Comparison of ENCODE assay signal across 8 mouse cellular contexts in the genomic region with DNA sequence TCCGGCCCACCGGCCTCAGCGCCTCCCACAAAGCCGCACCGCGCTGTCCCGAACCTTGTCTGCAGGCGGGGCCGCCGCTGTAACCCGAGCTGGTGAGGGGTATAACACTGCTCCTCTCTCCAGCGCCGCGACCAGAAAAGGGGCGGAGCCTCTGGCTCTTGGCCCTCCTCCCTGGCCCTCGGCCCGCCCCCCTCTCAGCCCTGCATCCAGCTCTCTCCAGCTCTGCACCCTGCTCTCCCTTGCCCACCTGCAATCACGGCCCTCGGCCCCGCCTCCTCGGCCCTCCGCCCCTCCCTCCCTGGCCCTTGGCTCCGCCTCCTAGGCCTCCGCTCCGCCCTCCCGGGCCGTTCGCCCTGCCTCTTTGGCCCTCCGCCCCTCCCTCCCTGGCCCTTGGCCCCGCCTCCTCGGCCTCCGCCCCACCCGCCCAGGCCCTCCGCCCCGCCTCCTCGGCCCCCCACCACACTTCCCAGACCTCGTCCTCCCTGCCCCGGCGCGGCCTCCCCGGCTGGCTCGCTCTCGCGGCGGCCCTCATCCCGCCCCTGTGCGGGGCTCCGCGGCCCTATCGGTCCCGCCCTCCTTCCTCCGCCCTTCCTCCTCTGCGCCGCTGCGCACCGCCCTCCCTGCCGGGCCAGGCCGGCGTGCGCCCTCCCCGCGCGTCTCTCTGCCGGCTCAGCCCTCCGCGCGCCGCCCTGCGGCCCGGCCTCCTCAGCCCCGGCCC. TPM values are rescaled to one million over a fixed set of nuclear protein-coding genes. Genes with fewer than 3 reads are reported as not detected.
DNase-seq lines count a peak whose midpoint lies in the region; ATAC-seq and TF ChIP-seq lines count a peak whose summit lies in the region.

A gene (plus strand): TSS at position 617 of the 718 bp plus-strand sequence.

- peak within 1 kb of the TSS; percentile 82 for H3K9ac ChIP-seq in hindbrain, embryonic 16.5 days (ENCODE audit: low read depth, low read length)

- under 1% methylated on average over 49 of the region's 71 CpGs for WGBS in hindbrain, embryonic 16.5 days
- WGBS in macrophage (ENCODE audit: missing documents) = 3% methylated on average over 49 of the region's 71 CpGs

- no peaks in the 10 kb centered on the region for H3K36me3 ChIP-seq in hindbrain, embryonic 16.5 days (ENCODE audit: control insufficient read depth, insufficient read depth, low read length)
- H3K36me3 ChIP-seq in macrophage (ENCODE audit: inconsistent target) = no peaks in the 10 kb centered on the region

- peak; percentile 97 for ATAC-seq in hindbrain, embryonic 16.5 days

- no peaks in the 10 kb centered on the region for H3K27me3 ChIP-seq in hindbrain, embryonic 16.5 days (replicated peaks; ENCODE audit: control insufficient read depth, insufficient read depth, low read length)

- peak within 1 kb of the TSS; percentile 96 for H3K27ac ChIP-seq in gastrocnemius, adult 2 months
- H3K27ac ChIP-seq in hindbrain, embryonic 16.5 days (ENCODE audit: low read depth, low read length) = peak within 1 kb of the TSS; percentile 86
- H3K27ac ChIP-seq in left cerebral cortex, adult 2 months = peak within 1 kb of the TSS; percentile 77
- H3K27ac ChIP-seq in macrophage = no peak within 1 kb of the TSS

- H3K79me2 ChIP-seq in macrophage (ENCODE audit: inconsistent target) = peaks cover 19% of the 10 kb centered on the region

- H3K9me3 ChIP-seq in hindbrain, embryonic 16.5 days (ENCODE audit: control insufficient read depth, low read length) = no peaks in the 10 kb centered on the region

- intact Hi-C loops in gastrocnemius, adult 2 months (cut with DNase I) = loop anchor here (2.0 to 5.0 kb wide), 2 partner anchors 47 to 59 kb away; no protein-coding TSS in a partner anchor
- intact Hi-C loops in left cerebral cortex, adult 2 months (cut with DNase I) = loop anchor here (2.0 kb wide), 1 partner anchor 47 kb away; no protein-coding TSS in a partner anchor

- peaks cover 12% of the 10 kb centered on the region for H3K4me1 ChIP-seq in hindbrain, embryonic 16.5 days (ENCODE audit: control insufficient read depth, insufficient read depth, low read depth, low read length)

- peak within 1 kb of the TSS; percentile 96 for H3K4me3 ChIP-seq in gastrocnemius, adult 2 months
- peak within 1 kb of the TSS; percentile 64 for H3K4me3 ChIP-seq in hindbrain, embryonic 16.5 days (ENCODE audit: low read length)
- H3K4me3 ChIP-seq in left cerebral cortex, adult 2 months = peak within 1 kb of the TSS; percentile 80
- peak within 1 kb of the TSS; percentile 58 for H3K4me3 ChIP-seq in macrophage (ENCODE audit: inconsistent target)

- H3K4me2 ChIP-seq in hindbrain, embryonic 16.5 days (ENCODE audit: low read length) = peak within 1 kb of the TSS; percentile 79

- peak; percentile 21; the same call in 1 of the 2 replicates for TF ChIP-seq CTCF in gastrocnemius, adult 2 months (IDR thresholded peaks at IDR 0.05)
- TF ChIP-seq CTCF in left cerebral cortex, adult 2 months (IDR thresholded peaks at IDR 0.05) = no peak

- peak; percentile 97 for DNase-seq in ZHBTc4 (ENCODE audit: low read depth, low spot score)
- DNase-seq in cerebellum, postnatal 25 days = peak; percentile 90 to 93
- peak; percentile 95 for DNase-seq in gastrocnemius, adult 2 months
- DNase-seq in left cerebral cortex, adult 2 months (ENCODE audit: extremely low spot score in 1 of 2, low spot score in 2 of 2) = peak; percentile 72 to 87
- peak; percentile 78 for DNase-seq in retina, postnatal 7 days (ENCODE audit: low read depth, low spot score)
- DNase-seq in urinary bladder, adult 2 months (ENCODE audit: low spot score) = peak; percentile 91

RNA-seq across cellular contexts. Expression of the gene that starts here (rescaled TPM):
- total RNA-seq in gastrocnemius, adult 2 months (2021) = 10 to 100 TPM; 25.5 to 42.7 TPM
- 4.3 and 4.4 TPM in 2 replicates for polyA plus RNA-seq in hindbrain, embryonic 16.5 days (2015; fragmentation: Nextera tagmentation; extraction: Ambion mirVana)
- 10 to 100 TPM; 19.3 to 19.5 TPM for total RNA-seq in left cerebral cortex, adult 2 months (2021)
- total RNA-seq in macrophage (2018; cell fraction: chromatin; rRNA removed) = 10 to 100 TPM in 15 of 26 experiments, 1 to 10 TPM in 11; 2.4 to 34.1 (median 12.6) TPM
- 10 to 100 TPM; 13.0 to 42.3 (median 21.1) TPM for total RNA-seq in macrophage (2018; cell fraction: cytosol; rRNA removed)
- 10 to 100 TPM in 22 of 26 experiments, 1 to 10 TPM in 4; 8.0 to 30.3 (median 16.6) TPM for total RNA-seq in macrophage (2018; cell fraction: nucleus; rRNA removed)
- polyA plus RNA-seq in macrophage (2018) = 12.6 to 27.6 TPM (median 17.7 TPM) in 3 replicates
- polyA plus RNA-seq in urinary bladder, adult 2 months (2012; rRNA removed) = 24.0 and 30.0 TPM in 2 replicates
